Mouse (Mus musculus): Measurements from ENCODE around the gene Methig1. TPM values are rescaled to one million over a fixed set of nuclear protein-coding genes. Genes with fewer than 3 reads are reported as not detected.

Gene Methig1
- 0.15 and 0.18 TPM in 2 replicates for polyA plus RNA-seq (2015; fragmentation: Nextera tagmentation; extraction: Ambion mirVana)

DNA sequence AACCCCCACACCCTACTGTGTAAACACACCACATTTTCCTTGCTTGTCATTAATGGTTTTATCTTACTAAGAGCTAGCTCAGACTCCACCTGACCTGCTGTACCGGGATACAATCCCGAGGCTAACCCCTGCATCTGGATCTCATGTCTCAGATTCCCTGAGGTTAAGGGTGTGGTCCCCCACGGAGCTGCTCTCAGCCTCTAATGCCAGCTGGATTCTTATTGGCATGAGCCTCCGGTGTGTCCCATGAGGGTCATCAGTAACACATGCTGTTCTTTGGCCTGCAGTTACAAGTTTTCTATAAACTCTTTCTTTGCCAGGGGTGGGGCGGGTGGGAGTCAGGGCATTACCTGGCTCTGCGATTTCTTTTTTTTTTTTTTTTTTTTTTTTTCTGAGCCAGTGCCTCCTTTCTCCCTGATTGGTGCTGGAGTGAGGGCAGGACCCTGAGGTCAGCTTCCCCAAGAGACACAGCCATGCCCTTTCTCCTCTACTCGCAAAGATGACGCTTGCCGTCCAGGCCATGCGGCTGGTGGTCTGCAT, at the start of gene Methig1, which contains the start of gene Mettl7a2:
Gene Methig1 (plus strand): TSS at position 439 of the 540 bp plus-strand sequence.
Gene Mettl7a2 (plus strand): TSS at position 490 of the 540 bp plus-strand sequence.

GRCm38 (mm10) chr15:100304019-100304991, 48.6 kb upstream of the Methig1 start, which contains the start of gene Mettl7a1:
Gene Mettl7a1, plus strand, starts transcription at chr15:100304140.

GRCm38 (mm10) chr15:100334629-100335028, 18.3 kb upstream of the Methig1 start, which contains the start of gene Mettl7a3:
Gene Mettl7a3, plus strand, starts transcription at chr15:100334929.

GRCm38 (mm10) chr15:100364242-100364641, 11.3 kb downstream of the Methig1 start, which contains the start of gene Higd1c:
Gene Higd1c, plus strand, starts transcription at chr15:100364542.

DNA sequence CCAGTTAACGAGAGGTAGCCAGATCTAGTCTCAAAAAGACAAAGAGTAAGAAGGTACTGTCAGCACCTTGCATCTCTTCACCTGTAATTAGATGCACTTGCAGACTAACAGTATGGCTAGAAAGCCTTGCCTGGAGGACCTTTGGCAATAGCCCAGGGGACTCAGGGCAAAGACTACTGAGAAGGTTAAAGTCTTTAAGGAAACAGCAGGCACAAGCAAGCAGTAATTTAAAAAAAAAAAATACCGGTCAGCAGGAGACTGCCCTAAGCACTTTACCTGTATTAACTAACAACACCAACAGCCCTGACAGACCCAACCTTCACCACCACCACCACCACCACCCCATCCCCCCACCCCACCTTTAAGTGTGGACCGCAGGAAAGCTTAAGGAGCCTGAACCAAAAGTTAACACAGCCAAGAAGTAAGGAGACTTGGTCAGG, 68.8 kb downstream of the Methig1 start, which contains the start of gene Gm5475:
Gene Gm5475 (plus strand): TSS at position 390 of the 440 bp plus-strand sequence.

GRCm38 (mm10) chr15:100424396-100425122, 71.6 kb downstream of the Methig1 start, which contains the start of gene Slc11a2:
Gene Slc11a2, minus strand, starts transcription at chr15:100425072.

Other genes starting within 250 kb of the Methig1 start
- 11.0 and 13.0 TPM in 2 replicates for gene Atf1, start 125.3 kb upstream of the Methig1 start, polyA plus RNA-seq (2015; fragmentation: Nextera tagmentation; extraction: Ambion mirVana)
- not detected in 2 replicates for gene Tmprss12, start 72.3 kb upstream of the Methig1 start, polyA plus RNA-seq (2015; fragmentation: Nextera tagmentation; extraction: Ambion mirVana)
- 3.7 and 3.8 TPM in 2 replicates for gene Mettl7a1, start 49.0 kb upstream of the Methig1 start, polyA plus RNA-seq (2015; fragmentation: Nextera tagmentation; extraction: Ambion mirVana)
- gene Mettl7a3, start 18.2 kb upstream of the Methig1 start, polyA plus RNA-seq (2015; fragmentation: Nextera tagmentation; extraction: Ambion mirVana), result 0.36 and 0.66 TPM in 2 replicates
- gene Mettl7a2, start 51 bp downstream of the Methig1 start, polyA plus RNA-seq (2015; fragmentation: Nextera tagmentation; extraction: Ambion mirVana), result not detected in 2 replicates
- 0.52 TPM in 1 of 2 replicates, not detected in the other for gene Higd1c, start 11.4 kb downstream of the Methig1 start, polyA plus RNA-seq (2015; fragmentation: Nextera tagmentation; extraction: Ambion mirVana)
- 0.18 and 0.22 TPM in 2 replicates for gene Gm5475, start 69.0 kb downstream of the Methig1 start, polyA plus RNA-seq (2015; fragmentation: Nextera tagmentation; extraction: Ambion mirVana)
- gene Slc11a2, start 71.9 kb downstream of the Methig1 start, polyA plus RNA-seq (2015; fragmentation: Nextera tagmentation; extraction: Ambion mirVana), result 17.0 and 17.7 TPM in 2 replicates
- gene Letmd1, start 115.9 kb downstream of the Methig1 start, polyA plus RNA-seq (2015; fragmentation: Nextera tagmentation; extraction: Ambion mirVana), result 49.2 and 51.9 TPM in 2 replicates
- 27.6 and 28.0 TPM in 2 replicates for gene Csrnp2, start 142.3 kb downstream of the Methig1 start, polyA plus RNA-seq (2015; fragmentation: Nextera tagmentation; extraction: Ambion mirVana)
- gene Tfcp2, start 198.9 kb downstream of the Methig1 start, polyA plus RNA-seq (2015; fragmentation: Nextera tagmentation; extraction: Ambion mirVana), result 27.6 and 30.8 TPM in 2 replicates
- 32.2 and 33.4 TPM in 2 replicates for gene Pou6f1, start 246.8 kb downstream of the Methig1 start, polyA plus RNA-seq (2015; fragmentation: Nextera tagmentation; extraction: Ambion mirVana)

All from neural tube, postnatal 0 days (tissue).